8 mouse cellular contexts compared by ENCODE assay signal in the genomic region with DNA sequence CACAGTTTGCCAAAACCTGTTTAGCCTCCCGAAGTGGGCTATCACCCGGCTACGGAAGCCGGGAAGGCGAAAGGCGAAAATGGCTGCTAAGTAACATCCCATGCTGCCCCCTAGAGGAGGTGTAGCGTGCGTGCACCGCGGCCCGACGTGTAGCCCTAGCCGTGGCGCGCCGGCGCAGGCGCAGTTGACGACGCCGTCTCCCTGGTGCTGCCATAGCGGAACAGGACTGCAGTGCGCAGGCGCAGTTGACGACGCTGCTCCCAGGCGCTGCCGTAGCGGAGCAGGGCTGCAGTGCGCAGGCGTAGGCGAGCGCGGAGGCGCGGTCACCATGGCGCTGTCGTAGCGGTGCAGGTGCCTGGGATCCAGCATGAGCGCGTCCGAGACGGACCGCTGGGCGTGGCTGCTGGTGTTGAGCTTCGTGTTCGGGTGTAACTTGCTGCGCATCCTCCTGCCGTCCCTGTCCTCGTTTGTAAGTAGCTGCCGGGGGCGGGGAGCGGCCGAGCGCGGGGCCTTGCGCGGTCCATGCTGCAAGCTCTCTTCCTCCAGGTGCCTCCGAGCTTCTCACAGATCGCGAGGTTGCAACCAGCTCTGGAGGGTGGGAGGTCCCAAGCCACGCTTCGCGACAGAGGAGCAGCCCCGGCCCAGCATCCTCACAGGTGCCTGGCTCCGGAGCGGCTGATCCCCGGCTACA. TPM values are rescaled to one million over a fixed set of nuclear protein-coding genes. Genes with fewer than 3 reads are reported as not detected.
DNase-seq lines count a peak whose midpoint lies in the region; ATAC-seq and TF ChIP-seq lines count a peak whose summit lies in the region.

Wrb (plus strand) TSS at position 298 of the 691 bp plus-strand sequence.

- intact Hi-C loops in heart, postnatal 10 days (cut with DNase I) = loop anchor here (2.0 kb wide), 2 partner anchors 16 to 62 kb away; partner anchors contain the start of gene Brwd1

- no peak within 1 kb of the TSS for H3K27ac ChIP-seq in ES-Bruce4 (ENCODE audit: insufficient read depth, low read length)
- H3K27ac ChIP-seq in forebrain, embryonic 13.5 days = peak within 1 kb of the TSS; percentile 52
- H3K27ac ChIP-seq in liver, postnatal 0 days (ENCODE audit: low read depth) = no peak within 1 kb of the TSS
- H3K27ac ChIP-seq in neural tube, embryonic 14.5 days (ENCODE audit: low read depth, low read length) = peak within 1 kb of the TSS; percentile 72

- peak; percentile 88 for TF ChIP-seq CTCF in ES-Bruce4 (IDR thresholded peaks at IDR 0.05; ENCODE audit: low read depth, low read length)
- peak; percentile 98 for TF ChIP-seq CTCF in liver, postnatal 0 days (IDR thresholded peaks at IDR 0.05; ENCODE audit: low read depth)

- under 1% methylated on average over 68 of the region's 68 CpGs for WGBS in forebrain, embryonic 13.5 days
- under 1% methylated on average over 68 of the region's 68 CpGs for WGBS in large intestine, adult 2 months
- under 1% methylated on average over 65 of the region's 68 CpGs for WGBS in liver, postnatal 0 days (ENCODE audit: insufficient replicate concordance)
- under 1% methylated on average over 63 of the region's 68 CpGs for WGBS in neural tube, embryonic 14.5 days

- peak; percentile 25 for TF ChIP-seq POLR2A in ES-Bruce4 (IDR thresholded peaks at IDR 0.05; ENCODE audit: insufficient read depth, low read length)

- no peaks in the 10 kb centered on the region for H3K9me3 ChIP-seq in ES-Bruce4 (replicated peaks; ENCODE audit: control insufficient read depth, insufficient read depth, low read length, poor library complexity, severe bottlenecking)
- 0 out of 2 replicates have a peak, but pooled peaks cover 4% of the 10 kb centered on the region for H3K9me3 ChIP-seq in forebrain, embryonic 13.5 days (replicated peaks)
- H3K9me3 ChIP-seq in liver, postnatal 0 days (ENCODE audit: low read length) = no peaks in the 10 kb centered on the region
- no peaks in the 10 kb centered on the region for H3K9me3 ChIP-seq in neural tube, embryonic 14.5 days (ENCODE audit: control insufficient read depth, low read length)

- peak; percentile 70; the same call in 1 of the 2 replicates for TF ChIP-seq EP300 in ES-Bruce4 (IDR thresholded peaks at IDR 0.05; ENCODE audit: insufficient read depth, low read depth, low read length)
- TF ChIP-seq EP300 in liver, postnatal 0 days (IDR thresholded peaks at IDR 0.05; ENCODE audit: low read depth) = no peak

- no peaks in the 10 kb centered on the region for H3K36me3 ChIP-seq in ES-Bruce4 (ENCODE audit: control insufficient read depth, insufficient read depth, low read length, poor library complexity, severe bottlenecking)
- H3K36me3 ChIP-seq in forebrain, embryonic 13.5 days (ENCODE audit: poor library complexity, severe bottlenecking) = no peaks in the 10 kb centered on the region
- H3K36me3 ChIP-seq in liver, postnatal 0 days (replicated peaks; ENCODE audit: insufficient read depth, low read length) = no peaks in the 10 kb centered on the region
- no peaks in the 10 kb centered on the region for H3K36me3 ChIP-seq in neural tube, embryonic 14.5 days (ENCODE audit: control insufficient read depth, insufficient read depth, low read length)

- H3K4me2 ChIP-seq in forebrain, embryonic 13.5 days = peak within 1 kb of the TSS; percentile 75
- peak within 1 kb of the TSS; percentile 93 for H3K4me2 ChIP-seq in liver, postnatal 0 days (ENCODE audit: low read depth, low read length)
- peak within 1 kb of the TSS; percentile 72 for H3K4me2 ChIP-seq in neural tube, embryonic 14.5 days (ENCODE audit: low read depth, low read length)

- peak; percentile 100 for DNase-seq in heart, postnatal 10 days
- DNase-seq in large intestine, adult 2 months (ENCODE audit: low read depth, low spot score) = peak; percentile 98
- DNase-seq in liver, postnatal 0 days = peak; percentile 99
- DNase-seq in testis, postnatal 10 days (ENCODE audit: low spot score) = peak; percentile 100

- H3K4me1 ChIP-seq in ES-Bruce4 (ENCODE audit: control insufficient read depth, insufficient read depth, low read length) = no peaks in the 10 kb centered on the region
- peaks cover 23% of the 10 kb centered on the region for H3K4me1 ChIP-seq in forebrain, embryonic 13.5 days
- peaks cover 3% of the 10 kb centered on the region for H3K4me1 ChIP-seq in liver, postnatal 0 days (ENCODE audit: insufficient read depth)
- peaks cover 12% of the 10 kb centered on the region for H3K4me1 ChIP-seq in neural tube, embryonic 14.5 days (ENCODE audit: control insufficient read depth, insufficient read depth, low read length)

- peak within 1 kb of the TSS; percentile 81 for H3K4me3 ChIP-seq in ES-Bruce4 (ENCODE audit: low read depth, low read length)
- peak within 1 kb of the TSS; percentile 69 for H3K4me3 ChIP-seq in forebrain, embryonic 13.5 days
- H3K4me3 ChIP-seq in liver, postnatal 0 days (ENCODE audit: low read depth, low read length) = peak within 1 kb of the TSS; percentile 69
- peak within 1 kb of the TSS; percentile 86 for H3K4me3 ChIP-seq in neural tube, embryonic 14.5 days (ENCODE audit: low read depth, low read length)

- peak; percentile 98 for ATAC-seq in cerebellum, adult (ENCODE audit: insufficient number of reproducible peaks, low FRiP score, low TSS enrichment)
- ATAC-seq in forebrain, embryonic 13.5 days = peak; percentile 98
- peak; percentile 97 for ATAC-seq in liver, postnatal 0 days
- peak; percentile 95 for ATAC-seq in neural tube, embryonic 14.5 days (ENCODE audit: low read depth)

- H3K9ac ChIP-seq in ES-Bruce4 (ENCODE audit: low read depth, poor library complexity, severe bottlenecking) = peak within 1 kb of the TSS; percentile 38
- peak within 1 kb of the TSS; percentile 79 for H3K9ac ChIP-seq in forebrain, embryonic 13.5 days
- peak within 1 kb of the TSS; percentile 65 for H3K9ac ChIP-seq in liver, postnatal 0 days (replicated peaks)
- H3K9ac ChIP-seq in neural tube, embryonic 14.5 days (replicated peaks; ENCODE audit: low read depth, low read length) = peak within 1 kb of the TSS; percentile 79

- H3K27me3 ChIP-seq in ES-Bruce4 (ENCODE audit: control insufficient read depth, insufficient read depth, low read length, poor library complexity, severe bottlenecking) = no peaks in the 10 kb centered on the region
- no peaks in the 10 kb centered on the region for H3K27me3 ChIP-seq in forebrain, embryonic 13.5 days
- H3K27me3 ChIP-seq in liver, postnatal 0 days (ENCODE audit: insufficient read depth, low read length) = no peaks in the 10 kb centered on the region
- no peaks in the 10 kb centered on the region for H3K27me3 ChIP-seq in neural tube, embryonic 14.5 days (ENCODE audit: control insufficient read depth, insufficient read depth, low read length)

RNA-seq across cellular contexts. Expression of gene Wrb, which starts in this region (rescaled TPM):
- polyA plus RNA-seq in ES-Bruce4 (2011; ENCODE audit: insufficient read depth, insufficient read length, low read depth, missing spikeins) = 23.2 and 24.0 TPM in 2 replicates
- 131 and 147 TPM in 2 replicates for polyA plus RNA-seq in forebrain, embryonic 13.5 days (2015; fragmentation: Nextera tagmentation; extraction: Ambion mirVana)
- 10 to 100 TPM; 12.8 to 18.2 TPM for total RNA-seq in heart, postnatal 10 days (2021)
- polyA plus RNA-seq in large intestine, adult 2 months (2012; rRNA removed) = 14.0 and 17.6 TPM in 2 replicates
- polyA plus RNA-seq in liver, postnatal 0 days (2015; fragmentation: Nextera tagmentation; extraction: Ambion mirVana) = 5.5 and 6.1 TPM in 2 replicates
- 202 and 228 TPM in 2 replicates for polyA plus RNA-seq in neural tube, embryonic 14.5 days (2014; fragmentation: Nextera tagmentation; extraction: Ambion mirVana)

Comparison
In these comparisons a context has a peak if more than half of its experiments do, and no peak if none do; other contexts are left out.
1. H3K27ac ChIP-seq: peak in forebrain, embryonic 13.5 days (single experiment) and neural tube, embryonic 14.5 days (single experiment); none in ES-Bruce4 (single experiment) and liver, postnatal 0 days (single experiment).
2. Peak in every context shown above with its lines, with median percentiles within 50 percentile points of each other: H3K4me3 ChIP-seq, H3K9ac ChIP-seq, ATAC-seq, H3K4me2 ChIP-seq and DNase-seq.